Mouse (Mus musculus): ENCODE results near the gene Slc50a1. TPM values are rescaled to one million over a fixed set of nuclear protein-coding genes. Genes with fewer than 3 reads are reported as not detected.

Slc50a1 gene
- total RNA-seq, 4 experiments from 2014 or later: 38.0 to 48.9 (median 45.5) TPM

- DNase-seq (ENCODE audit: low spot score in 2 of 2): no peak
These were observed 37.8 kb downstream of the Slc50a1 start for GRCm38 (mm10) chr3:89232614-89233013.

- DNase-seq (ENCODE audit: low spot score in 2 of 2): no peak
These were observed 38.5 kb downstream of the Slc50a1 start for GRCm38 (mm10) chr3:89231772-89232275.

GRCm38 (mm10) chr3:89231345-89231744, 39.0 kb downstream of the Slc50a1 start:
- DNase-seq (ENCODE audit: low spot score in 2 of 2): no peak

GRCm38 (mm10) chr3:89230561-89230960, 39.8 kb downstream of the Slc50a1 start:
- DNase-seq (ENCODE audit: low spot score in 2 of 2): no peak

- no peak for DNase-seq (ENCODE audit: low spot score in 2 of 2)
These were observed 41.1 kb downstream of the Slc50a1 start for GRCm38 (mm10) chr3:89229276-89229675.

- DNase-seq (ENCODE audit: low spot score in 2 of 2): no peak
These were observed 41.5 kb downstream of the Slc50a1 start, which contains the start of gene Muc1 for GRCm38 (mm10) chr3:89228836-89229235. Muc1 (plus strand) TSS chr3:89229057.

- peak in 1 of 2 experiments; percentile 75 for DNase-seq (ENCODE audit: low spot score in 2 of 2)
These were observed 42.2 kb downstream of the Slc50a1 start for GRCm38 (mm10) chr3:89228180-89228549.

- peak; percentile 77 to 93 for DNase-seq (ENCODE audit: low spot score in 2 of 2)
These were observed 42.8 kb downstream of the Slc50a1 start for GRCm38 (mm10) chr3:89227307-89228179.

- no peak for DNase-seq (ENCODE audit: low spot score in 2 of 2)
These were observed 43.5 kb downstream of the Slc50a1 start, which contains the start of gene Mtx1 for GRCm38 (mm10) chr3:89226900-89227299. Mtx1 (minus strand) TSS chr3:89227088.

GRCm38 (mm10) chr3:89226361-89226760, 44.0 kb downstream of the Slc50a1 start:
- no peak for DNase-seq (ENCODE audit: low spot score in 2 of 2)

GRCm38 (mm10) chr3:89225918-89226317, 44.5 kb downstream of the Slc50a1 start:
- no peak for DNase-seq (ENCODE audit: low spot score in 2 of 2)

- no peak for DNase-seq (ENCODE audit: low spot score in 2 of 2)
These were observed 45.0 kb downstream of the Slc50a1 start for GRCm38 (mm10) chr3:89225321-89225815.

- DNase-seq (ENCODE audit: low spot score in 2 of 2): no peak
These were observed 45.6 kb downstream of the Slc50a1 start for GRCm38 (mm10) chr3:89224796-89225195.

GRCm38 (mm10) chr3:89221167-89221566, 49.2 kb downstream of the Slc50a1 start:
- DNase-seq (ENCODE audit: low spot score in 2 of 2): no peak

GRCm38 (mm10) chr3:89219546-89219945, 50.8 kb downstream of the Slc50a1 start:
- no peak for DNase-seq (ENCODE audit: low spot score in 2 of 2)

- no peak for DNase-seq (ENCODE audit: low spot score in 2 of 2)
These were observed 52.1 kb downstream of the Slc50a1 start for GRCm38 (mm10) chr3:89218271-89218670.

Small RNA genes lying within 50 kb of the gene (microRNA-seq; reads per million reads assigned to microRNA genes)
- 5,523 to 6,267 reads per million in 2 experiments for gene Mir92b

Other genes starting within 250 kb of the Slc50a1 start
- 100 to 1,000 TPM; 170 to 198 (median 187) TPM for gene Rusc1, start 177.3 kb downstream of the Slc50a1 start, total RNA-seq (2022)
- under 1 TPM in 1 of 4 experiments, not detected in 3; 0.21 TPM for gene Gm43738, start 169.5 kb downstream of the Slc50a1 start, total RNA-seq (2022)
- 100 to 1,000 TPM in 2 of 4 experiments, 10 to 100 TPM in 2; 84.4 to 129 (median 100) TPM for gene Fdps, start 168.6 kb downstream of the Slc50a1 start, total RNA-seq (2022)
- gene Pklr, start 134.4 kb downstream of the Slc50a1 start, total RNA-seq (2022): not detected
- gene Hcn3, start 110.4 kb downstream of the Slc50a1 start, total RNA-seq (2022): 10 to 100 TPM; 12.3 to 18.2 (median 17.0) TPM
- gene Clk2, start 105.8 kb downstream of the Slc50a1 start, total RNA-seq (2022): 10 to 100 TPM; 41.2 to 45.3 (median 42.5) TPM
- gene Scamp3, start 93.1 kb downstream of the Slc50a1 start, total RNA-seq (2022): 10 to 100 TPM; 58.5 to 69.8 (median 63.9) TPM
- 10 to 100 TPM; 47.2 to 58.2 (median 52.3) TPM for gene Fam189b, start 87.4 kb downstream of the Slc50a1 start, total RNA-seq (2022)
- 10 to 100 TPM; 52.5 to 62.4 (median 56.1) TPM for gene Gba, start 67.6 kb downstream of the Slc50a1 start, total RNA-seq (2022)
- gene Thbs3, start 55.4 kb downstream of the Slc50a1 start, total RNA-seq (2022): 10 to 100 TPM; 14.2 to 24.3 (median 22.2) TPM
- gene Mtx1, start 43.5 kb downstream of the Slc50a1 start, total RNA-seq (2022): 100 to 1,000 TPM in 2 of 4 experiments, 10 to 100 TPM in 2; 95.4 to 105 (median 99.8) TPM
- gene Muc1, start 41.5 kb downstream of the Slc50a1 start, total RNA-seq (2022): 1 to 10 TPM in 1 of 4 experiments, under 1 TPM in 3; 0.36 to 1.5 (median 0.67) TPM
- gene Krtcap2, start 24.6 kb downstream of the Slc50a1 start, total RNA-seq (2022): 10 to 100 TPM; 70.4 to 91.2 (median 83.7) TPM
- 10 to 100 TPM; 66.2 to 74.6 (median 68.4) TPM for gene Trim46, start 24.3 kb downstream of the Slc50a1 start, total RNA-seq (2022)
- gene Dpm3, start 11.2 kb downstream of the Slc50a1 start, total RNA-seq (2022): 10 to 100 TPM; 51.6 to 64.2 (median 54.6) TPM
- gene Efna1, start 10.6 kb upstream of the Slc50a1 start, total RNA-seq (2022): 1 to 10 TPM; 5.6 to 8.8 (median 6.8) TPM
- 10 to 100 TPM; 50.1 to 61.2 (median 55.3) TPM for gene Efna3, start 52.4 kb upstream of the Slc50a1 start, total RNA-seq (2022)
- under 1 TPM in 3 of 4 experiments, not detected in 1; 0.22 to 0.46 (median 0.30) TPM for gene Efna4, start 67.5 kb upstream of the Slc50a1 start, total RNA-seq (2022)
- 100 to 1,000 TPM; 104 to 122 (median 108) TPM for gene Adam15, start 79.4 kb upstream of the Slc50a1 start, total RNA-seq (2022)
- under 1 TPM; 0.32 to 0.77 (median 0.42) TPM for gene Dcst2, start 91.4 kb upstream of the Slc50a1 start, total RNA-seq (2022)
- under 1 TPM in 1 of 4 experiments, not detected in 3; 0.61 TPM for gene Dcst1, start 94.7 kb upstream of the Slc50a1 start, total RNA-seq (2022)
- 10 to 100 TPM; 11.3 to 20.3 (median 15.8) TPM for gene Zbtb7b, start 124.2 kb upstream of the Slc50a1 start, total RNA-seq (2022)
- gene Lenep, start 132.2 kb upstream of the Slc50a1 start, total RNA-seq (2022): 1 to 10 TPM; 3.9 to 5.8 (median 4.4) TPM
- gene Flad1, start 141.3 kb upstream of the Slc50a1 start, total RNA-seq (2022): 10 to 100 TPM; 30.8 to 39.9 (median 35.6) TPM
- gene Cks1b, start 147.8 kb upstream of the Slc50a1 start, total RNA-seq (2022): 1 to 10 TPM; 2.4 to 3.5 (median 2.8) TPM
- gene Shc1, start 147.9 kb upstream of the Slc50a1 start, total RNA-seq (2022): 10 to 100 TPM; 15.1 to 18.7 (median 17.3) TPM
- gene Pygo2, start 159.6 kb upstream of the Slc50a1 start, total RNA-seq (2022): 10 to 100 TPM; 44.0 to 57.4 (median 48.8) TPM
- 10 to 100 TPM; 33.6 to 51.4 (median 41.9) TPM for gene Pbxip1, start 166.1 kb upstream of the Slc50a1 start, total RNA-seq (2022)
- gene Pmvk, start 184.0 kb upstream of the Slc50a1 start, total RNA-seq (2022): 10 to 100 TPM; 29.0 to 37.4 (median 31.7) TPM
- 10 to 100 TPM; 20.8 to 25.7 (median 23.3) TPM for gene Kcnn3, start 249.6 kb upstream of the Slc50a1 start, total RNA-seq (2022)